Mouse (Mus musculus): ENCODE results near the gene Wwp2.

The Wwp2 gene

DNA sequence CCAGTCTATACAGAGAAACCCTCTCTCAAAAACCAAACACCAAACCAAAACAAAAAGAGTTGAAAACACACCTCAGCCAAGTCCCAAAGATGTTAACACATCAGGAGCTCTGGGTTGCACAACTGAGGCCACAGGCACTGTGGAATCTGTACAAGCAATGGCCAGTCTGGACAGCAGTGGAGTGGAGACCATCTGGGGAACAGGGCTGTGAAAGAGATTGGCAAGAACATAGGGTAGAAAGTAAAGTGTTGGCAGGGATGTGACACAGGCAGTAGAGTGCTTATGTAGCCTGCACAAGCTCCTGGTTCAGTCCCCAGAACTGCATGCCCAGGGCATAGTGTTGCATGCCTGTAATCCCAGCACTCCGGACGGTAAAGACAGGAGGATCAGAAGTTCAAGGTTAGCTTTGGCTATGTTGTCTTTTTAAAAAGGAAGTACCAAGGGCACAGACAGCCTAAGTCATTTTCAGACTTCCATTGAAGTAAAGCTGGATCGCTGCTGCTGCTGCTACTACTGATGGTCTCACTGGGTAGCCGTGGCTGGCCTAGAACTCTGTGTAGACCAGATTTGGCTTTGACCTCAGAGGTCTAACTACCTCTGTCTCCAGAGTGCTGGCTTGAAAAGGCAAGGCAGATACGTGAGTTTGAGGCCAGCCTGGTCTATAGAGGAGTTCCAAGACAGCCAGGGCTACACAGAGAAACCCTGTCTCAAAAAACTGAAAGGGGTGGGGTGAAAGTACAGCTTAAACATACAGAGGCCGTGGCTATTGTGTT lies 79.0 kb downstream of the Wwp2 start:
- no peak for DNase-seq

- DNase-seq: no peak
Measured at GRCm38 (mm10) chr8:107518726-107519125, 82.6 kb downstream of the Wwp2 start.

DNA sequence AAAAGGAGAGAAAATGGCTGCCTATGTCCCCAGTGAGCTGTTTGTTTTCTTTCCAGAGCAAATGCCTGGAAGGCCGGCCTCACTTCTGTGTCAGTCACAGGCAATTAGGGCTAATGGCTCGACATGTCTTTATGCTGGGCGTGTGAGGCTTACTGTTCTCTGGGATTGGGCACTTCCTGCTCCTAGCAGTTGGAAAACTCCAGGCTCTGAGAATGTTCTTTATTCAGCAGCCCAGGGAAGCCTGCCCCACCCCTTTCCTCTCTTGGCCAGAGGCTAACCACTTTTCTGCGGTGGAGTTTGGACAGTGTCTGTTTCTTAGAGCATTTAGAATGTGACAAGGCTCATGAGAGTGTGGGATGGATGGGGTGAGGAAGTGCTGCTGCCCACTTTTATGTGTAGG lies 83.7 kb downstream of the Wwp2 start:
- peak; percentile 12 for DNase-seq

GRCm38 (mm10) chr8:107521788-107522554 lies 85.8 kb downstream of the Wwp2 start:
- DNase-seq: no peak

GRCm38 (mm10) chr8:107522555-107522833 lies 86.3 kb downstream of the Wwp2 start:
- no peak for DNase-seq

DNA sequence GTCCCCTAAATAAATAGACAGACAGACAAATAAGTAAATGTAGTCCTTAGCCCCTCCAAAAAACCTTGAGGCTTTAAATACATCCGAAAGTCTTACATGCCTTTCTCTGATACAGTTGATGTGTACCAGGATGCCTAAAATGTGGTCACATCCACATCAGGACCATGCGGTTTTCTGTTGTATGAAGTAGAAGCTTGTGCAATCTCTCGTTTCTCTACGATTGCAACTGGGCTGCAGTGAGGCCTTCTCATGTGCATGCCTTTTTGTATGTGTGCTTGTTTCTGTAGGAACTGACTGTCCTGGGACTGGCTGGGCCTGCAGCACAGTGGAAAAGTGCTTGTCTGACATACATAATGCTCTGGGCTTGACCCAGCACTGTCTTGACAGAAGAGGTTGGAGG lies 88.4 kb downstream of the Wwp2 start:
- DNase-seq: no peak

DNA sequence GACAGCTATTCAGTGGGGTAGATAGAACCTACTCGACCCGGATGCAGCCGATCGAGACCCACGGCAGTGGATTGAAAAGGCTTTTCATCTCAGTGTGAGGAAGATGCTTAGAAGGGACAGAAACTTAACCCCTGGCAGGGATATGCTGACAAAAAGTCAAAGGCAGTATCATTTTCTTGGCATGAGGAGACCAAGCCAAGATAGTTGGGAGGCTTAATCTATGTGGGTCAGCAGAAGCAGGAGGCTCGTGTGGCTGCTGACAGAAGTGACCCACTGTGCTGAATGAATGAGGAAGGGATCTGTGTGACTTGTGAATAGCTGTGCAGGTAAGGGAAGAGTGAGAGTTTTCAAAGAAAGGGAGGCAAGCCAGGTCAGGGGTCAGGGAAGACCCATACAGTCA lies 92.6 kb downstream of the Wwp2 start:
- DNase-seq: no peak

DNA sequence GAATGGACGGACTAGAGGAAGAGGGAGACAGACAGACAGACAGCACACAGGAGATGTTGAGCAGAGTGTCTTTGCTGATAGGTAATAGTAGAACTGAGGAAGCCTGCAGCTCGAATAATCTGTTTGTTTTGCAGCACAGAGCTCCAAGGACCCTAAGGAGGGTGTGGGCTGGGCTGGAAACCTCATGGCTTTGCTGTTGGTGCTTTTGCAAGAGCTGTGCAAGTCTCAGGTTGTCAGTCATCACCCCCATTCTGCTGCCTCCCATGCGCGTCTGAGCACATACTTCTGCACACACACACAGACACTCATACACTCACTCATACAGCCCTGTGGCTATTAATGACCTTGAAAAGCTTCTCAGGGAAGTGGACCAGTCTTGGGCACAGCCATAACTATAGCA lies 101.3 kb downstream of the Wwp2 start:
- DNase-seq: no peak

- DNase-seq: no peak
Measured at GRCm38 (mm10) chr8:107540623-107541022, 104.5 kb downstream of the Wwp2 start.

DNA sequence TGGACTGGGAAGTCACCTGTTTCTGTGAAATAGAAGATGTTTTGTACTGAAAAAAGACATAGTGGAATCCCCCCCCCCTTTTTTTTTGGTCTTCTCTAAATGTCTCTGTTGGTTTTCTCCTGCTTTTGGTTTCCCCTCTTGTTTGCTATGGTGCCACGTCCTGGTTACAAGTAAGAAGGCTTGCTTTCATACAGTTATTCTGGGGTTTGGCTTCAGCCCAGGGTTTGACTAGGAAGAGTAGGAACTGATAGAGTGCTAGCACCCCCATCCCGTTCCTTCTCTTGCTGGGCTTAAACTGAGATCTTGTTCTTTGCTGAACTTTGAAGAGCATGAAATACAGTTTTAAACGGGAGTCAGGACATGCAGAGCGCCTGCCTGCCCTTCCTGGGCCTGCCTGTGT lies 105.2 kb downstream of the Wwp2 start:
- no peak for DNase-seq

DNA sequence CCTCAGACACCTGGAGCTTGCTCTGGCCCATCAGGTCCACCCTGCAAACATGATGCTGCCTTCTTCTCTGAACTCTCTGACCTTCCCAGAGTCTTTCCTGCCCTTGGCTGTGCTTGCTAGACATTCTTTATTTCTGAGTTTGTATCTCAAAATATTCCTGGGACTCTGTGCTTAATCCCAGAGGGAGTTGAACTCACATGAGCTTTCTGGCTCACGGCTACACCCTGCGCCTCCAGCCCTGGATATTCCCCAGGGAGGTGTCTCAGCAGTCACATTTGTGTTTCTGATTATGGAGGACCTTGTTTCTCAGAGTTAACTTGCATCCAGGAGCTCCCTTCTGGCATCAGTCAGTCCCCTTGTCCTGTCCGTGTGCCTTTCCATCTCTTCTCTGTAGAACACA lies 106.0 kb downstream of the Wwp2 start:
- no peak for DNase-seq

- no peak for DNase-seq
Measured at GRCm38 (mm10) chr8:107543714-107544113, 107.5 kb downstream of the Wwp2 start.

- DNase-seq: no peak
Measured at GRCm38 (mm10) chr8:107544211-107544610, 108.0 kb downstream of the Wwp2 start.

GRCm38 (mm10) chr8:107544651-107545174 lies 108.5 kb downstream of the Wwp2 start:
- no peak for DNase-seq

DNA sequence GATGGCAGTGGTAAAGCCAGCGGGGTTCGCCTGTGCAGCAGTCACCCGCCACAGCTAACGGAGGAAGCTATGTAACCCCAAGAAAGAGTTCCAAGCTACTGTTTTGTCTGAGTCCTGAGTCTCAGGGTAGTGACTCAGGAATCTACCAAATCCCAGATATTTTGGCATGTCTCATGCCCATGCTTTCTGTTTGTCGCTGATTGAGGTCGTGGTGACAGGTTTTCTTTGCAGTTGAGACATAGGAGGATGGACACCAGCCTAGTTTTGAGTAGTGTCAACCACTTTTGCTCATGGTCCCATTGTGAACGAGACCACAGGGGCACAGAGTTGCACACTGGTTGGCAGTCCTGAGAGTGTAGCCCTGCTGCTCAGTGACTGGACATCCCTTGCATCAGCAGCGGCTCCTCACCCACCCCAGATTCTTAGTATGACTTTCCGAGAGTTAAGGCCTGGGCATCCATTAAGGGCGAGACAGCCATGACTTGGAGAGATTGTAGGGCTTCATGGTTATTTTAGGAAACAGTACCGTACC lies 109.5 kb downstream of the Wwp2 start:
- DNase-seq: no peak

- no peak for DNase-seq
Measured at GRCm38 (mm10) chr8:107546154-107546553, 110.0 kb downstream of the Wwp2 start.

DNA sequence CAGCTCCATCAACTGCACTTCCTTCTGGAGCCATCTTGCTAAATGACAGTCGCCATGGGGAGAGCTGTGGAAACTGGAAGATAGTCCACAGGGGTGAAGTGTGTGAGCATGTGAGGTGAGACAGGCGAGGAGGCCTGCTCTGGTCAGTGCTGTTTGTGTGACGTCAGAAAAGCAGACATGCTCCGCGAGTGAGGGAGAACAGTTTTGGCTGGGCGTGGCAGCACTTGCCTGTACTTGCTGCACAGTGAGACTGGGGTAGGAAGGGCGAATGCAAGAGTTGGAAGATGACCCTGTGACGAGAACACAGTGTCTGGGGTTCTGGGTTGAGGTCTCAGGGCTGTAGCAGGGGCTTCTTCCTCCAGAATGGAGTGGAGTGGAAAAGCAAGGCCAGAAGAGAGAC lies 110.7 kb downstream of the Wwp2 start:
- DNase-seq: no peak

DNA sequence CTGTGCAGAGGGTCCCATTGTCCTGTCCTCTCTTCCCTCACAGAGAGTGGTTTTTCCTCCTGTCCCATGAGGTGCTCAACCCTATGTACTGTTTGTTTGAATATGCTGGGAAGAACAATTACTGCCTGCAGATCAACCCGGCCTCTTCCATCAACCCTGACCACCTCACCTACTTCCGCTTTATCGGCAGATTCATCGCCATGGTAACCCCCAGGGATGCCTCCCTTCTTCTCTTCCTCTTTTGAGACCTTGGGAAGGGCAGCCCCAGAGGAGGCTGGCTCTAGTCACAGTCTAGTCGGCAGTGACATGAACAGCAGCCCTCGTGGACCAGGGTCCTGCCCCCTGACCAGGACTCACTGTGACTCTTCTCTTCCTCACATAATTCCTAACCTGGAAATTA lies 116.1 kb downstream of the Wwp2 start:
- no peak for DNase-seq

GRCm38 (mm10) chr8:107555231-107555630 lies 119.1 kb downstream of the Wwp2 start:
- DNase-seq: no peak

GRCm38 (mm10) chr8:107556511-107556936 lies 120.4 kb downstream of the Wwp2 start:
- DNase-seq: no peak

- no peak for DNase-seq
Measured at GRCm38 (mm10) chr8:107560820-107561536, 124.8 kb downstream of the Wwp2 start.

DNA sequence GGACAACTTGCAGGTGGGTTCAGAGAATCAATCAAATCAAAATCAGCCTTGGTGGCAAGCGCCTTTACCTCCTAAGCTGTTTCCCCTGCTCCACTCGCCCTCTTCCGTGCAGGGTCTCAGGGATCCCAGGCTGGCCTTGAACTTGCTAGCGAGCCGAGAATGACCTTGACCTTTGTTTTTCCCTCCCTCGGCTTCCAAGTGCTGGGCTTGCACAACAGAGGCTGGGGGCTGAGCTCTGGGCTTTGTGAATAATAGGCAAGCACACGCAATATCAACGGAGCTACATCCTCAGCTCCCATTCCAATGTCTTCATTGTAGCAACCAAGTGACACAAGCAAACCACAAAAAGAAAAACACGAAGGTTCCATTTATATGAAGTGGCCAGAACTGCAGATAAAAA lies 126.0 kb downstream of the Wwp2 start:
- DNase-seq: no peak

DNA sequence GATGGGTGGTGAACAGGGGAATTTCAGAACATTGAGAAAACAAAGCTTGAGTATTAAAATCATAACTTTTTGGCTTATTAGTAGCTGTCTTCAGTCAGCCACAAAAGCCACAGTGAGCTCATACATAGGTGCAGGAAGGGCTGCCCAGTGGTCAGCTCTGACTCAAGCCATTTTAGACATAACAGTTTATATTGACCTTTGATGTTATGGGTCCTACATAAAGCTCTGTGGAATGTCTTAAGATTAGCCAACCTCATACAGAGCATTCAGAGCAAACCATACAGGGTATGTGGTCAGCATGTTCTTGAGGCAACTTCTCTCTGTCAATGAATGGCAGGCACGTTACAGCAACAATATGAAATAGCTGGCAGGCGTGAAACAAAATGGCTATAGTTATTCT lies 134.9 kb downstream of the Wwp2 start:
- DNase-seq: no peak
